Mouse (Mus musculus) activated CD4-positive, CD25-positive, alpha-beta regulatory T cell, adult 4 months (primary cell): ENCODE results near the gene Actl10. TPM values are rescaled to one million over a fixed set of nuclear protein-coding genes. Genes with fewer than 3 reads are reported as not detected.

Source experiments
- ATAC-seq: one replicate; pipeline ENCODE4 v1.8.0; 2017
- polyA plus RNA-seq, 2 experiments: library from polyadenylated mRNA; unstranded; fragments of 100-300 nt; shearing (Covaris generic); gene quantifications; one replicate each; pipeline ENCODE4 v1.2.1; 2017

Gene Actl10
- not detected for polyA plus RNA-seq

DNA sequence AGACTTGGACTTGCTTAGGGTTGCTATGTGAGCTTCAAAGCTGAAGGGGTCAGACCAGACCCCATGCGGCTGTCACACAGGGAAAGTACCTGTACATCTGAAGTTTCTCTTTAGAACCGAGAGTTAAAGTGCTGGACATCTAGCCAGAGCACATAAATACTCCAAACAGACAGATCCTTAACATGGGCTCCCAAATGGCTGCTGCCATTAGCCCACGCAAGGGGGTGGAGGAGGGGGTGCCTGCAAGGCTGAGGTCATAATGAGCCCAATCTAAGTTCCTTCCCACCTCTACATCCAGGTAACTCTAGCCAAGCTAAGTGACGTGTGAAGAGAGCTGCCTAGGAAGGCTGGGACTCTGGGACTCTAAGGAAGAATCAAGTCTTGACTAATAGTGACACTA lies at the start of gene Actl10:
Actl10 (plus strand) TSS at position 301 of the 400 bp plus-strand sequence.
- no peak for ATAC-seq

DNA sequence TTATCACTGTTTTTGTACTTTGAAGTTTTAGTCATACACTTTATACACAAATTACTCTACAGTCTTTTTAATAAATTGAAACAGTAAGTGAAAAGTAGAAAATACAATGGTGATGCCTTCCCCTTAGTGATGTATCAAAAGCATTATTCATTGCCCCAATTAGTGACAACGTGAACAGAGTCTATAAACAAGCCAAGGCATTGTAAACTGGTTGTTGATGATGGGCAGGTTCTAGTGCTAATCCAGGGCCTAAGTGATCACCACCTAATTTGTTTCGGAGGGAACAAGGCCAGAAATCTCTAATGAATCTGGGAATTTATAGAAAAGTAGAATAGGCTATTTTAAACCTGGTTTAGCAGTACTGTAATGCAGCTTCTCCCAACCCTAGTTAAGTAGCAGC lies 44.5 kb upstream of the Actl10 start:
- ATAC-seq: no peak

DNA sequence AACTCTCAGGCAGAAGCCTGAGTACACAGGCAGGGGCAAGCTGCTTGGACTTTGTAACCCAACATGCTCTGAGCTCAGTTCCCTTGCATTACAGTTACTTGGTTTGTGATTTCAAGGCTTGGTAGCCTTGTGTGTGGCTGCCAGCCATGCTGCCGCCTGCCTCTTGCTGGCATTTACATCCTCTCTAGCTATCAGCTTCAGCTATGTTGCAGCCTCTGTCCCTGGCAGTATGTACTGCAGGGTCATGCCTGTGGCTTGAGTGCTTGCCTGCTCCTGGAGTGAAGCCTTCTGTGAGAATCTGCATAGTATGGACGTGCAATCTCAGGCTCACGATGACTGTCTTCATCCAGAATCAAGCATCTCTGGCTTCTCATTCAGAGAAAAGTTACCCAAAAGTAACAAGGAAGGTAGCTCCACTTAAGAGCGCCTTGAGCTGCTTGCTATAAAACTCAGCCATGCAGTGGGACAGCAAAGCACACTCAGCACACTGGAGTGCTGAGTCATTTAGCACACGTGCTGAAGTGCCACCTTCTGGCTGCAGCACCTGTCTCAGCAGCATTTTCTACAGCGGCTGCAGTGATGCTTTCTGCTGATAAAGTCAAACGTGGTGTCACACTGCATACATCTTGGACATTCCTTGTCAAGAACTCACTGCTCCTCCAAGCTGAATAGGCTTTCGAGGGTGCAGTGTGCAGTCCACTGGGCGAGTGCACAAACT lies 43.9 kb upstream of the Actl10 start:
- no peak for ATAC-seq

DNA sequence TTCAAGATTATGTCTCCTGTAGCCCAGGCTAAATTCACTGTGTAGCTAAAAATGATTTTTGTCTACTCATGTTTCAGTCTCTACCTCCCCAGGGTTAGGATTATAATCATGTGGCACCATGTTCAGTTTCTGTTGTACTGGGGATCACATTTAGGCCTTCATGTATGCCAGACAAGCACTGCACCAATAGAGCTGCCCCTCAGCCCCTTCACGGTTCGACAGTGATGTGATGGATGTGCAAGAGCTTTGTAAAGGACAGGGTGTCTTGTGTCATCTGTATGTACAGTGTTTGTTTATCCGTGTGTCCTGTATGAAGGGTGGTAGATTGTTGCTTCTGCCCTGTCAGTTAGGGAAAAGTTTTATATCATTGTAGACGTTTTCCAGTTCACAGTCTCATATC lies 43.1 kb upstream of the Actl10 start:
- ATAC-seq: no peak

DNA sequence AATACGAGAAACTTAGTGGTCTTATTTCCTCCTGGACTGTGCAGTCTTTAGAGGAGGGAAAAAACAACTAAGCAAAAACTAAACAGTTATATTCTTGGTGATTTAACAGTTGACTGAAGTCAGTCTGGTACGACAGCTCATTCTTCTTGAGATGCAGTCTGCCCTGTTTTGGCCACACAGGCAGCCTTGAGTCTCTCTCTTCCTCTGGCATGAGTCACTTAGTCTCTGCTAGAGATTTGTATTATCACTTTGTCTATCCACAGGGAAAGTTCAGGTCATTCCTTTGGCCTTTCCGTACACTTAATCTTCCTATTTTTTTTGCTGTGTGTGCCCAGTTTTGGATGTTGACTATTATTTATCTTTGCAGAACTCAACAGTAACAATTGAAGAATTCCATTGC lies 41.4 kb upstream of the Actl10 start:
- no peak for ATAC-seq

DNA sequence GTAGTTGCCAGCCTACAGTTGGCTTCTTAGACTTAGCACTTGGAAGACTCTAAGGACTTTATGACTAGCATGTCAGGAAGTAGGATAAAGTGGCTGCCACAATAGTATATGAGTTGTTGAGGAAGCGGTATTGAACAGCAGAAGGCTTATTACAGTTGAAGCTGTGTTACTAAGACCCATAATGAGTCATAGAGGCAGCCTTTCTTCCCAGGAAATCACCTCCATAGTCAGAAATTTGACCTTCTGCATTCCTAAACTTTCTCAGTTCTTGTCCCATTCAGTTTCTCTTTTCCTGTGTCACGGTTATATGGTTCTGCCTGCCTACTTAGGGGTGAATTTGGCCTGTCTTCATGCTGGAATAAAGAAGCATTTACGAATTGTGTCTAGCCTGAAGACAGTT lies 34.6 kb upstream of the Actl10 start:
- ATAC-seq: no peak

DNA sequence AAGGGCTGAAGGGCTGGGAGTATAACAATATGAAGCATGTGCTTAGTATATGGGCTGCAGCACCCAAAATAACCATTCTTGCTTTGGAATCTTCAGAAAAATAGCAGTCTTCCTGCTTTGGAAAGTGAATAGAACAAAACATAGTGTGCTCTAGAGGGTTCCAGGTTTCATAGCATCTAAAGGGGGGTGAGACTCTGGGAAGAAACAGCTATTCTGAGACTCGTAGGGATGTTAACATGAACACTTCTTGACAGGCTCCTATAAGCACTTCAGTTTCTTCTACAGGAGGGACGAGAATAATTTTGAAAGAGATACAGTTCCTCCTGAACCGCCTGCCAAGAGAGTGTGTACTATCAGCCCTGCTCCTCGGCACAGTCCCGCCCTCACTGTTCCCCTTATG lies 34.2 kb upstream of the Actl10 start:
- no peak for ATAC-seq

DNA sequence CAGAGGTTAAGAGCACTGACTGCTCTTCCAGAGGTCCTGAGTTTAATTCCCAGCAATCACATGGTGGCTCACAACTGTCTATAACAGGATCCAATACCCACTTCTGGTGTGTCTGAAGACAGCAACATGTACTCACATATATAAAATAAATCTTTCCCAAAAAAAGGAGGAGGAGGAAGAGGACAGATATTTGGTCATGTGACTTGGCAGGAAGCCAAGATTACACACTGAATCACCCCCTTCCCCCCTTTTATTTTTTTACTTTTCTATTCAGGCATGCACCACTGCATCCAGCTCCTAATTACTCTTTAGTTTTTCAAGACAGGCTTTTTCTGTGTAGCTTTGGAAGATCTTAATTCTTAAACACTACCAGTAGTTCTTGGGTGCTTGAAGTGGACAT lies 30.1 kb upstream of the Actl10 start:
- ATAC-seq: no peak

DNA sequence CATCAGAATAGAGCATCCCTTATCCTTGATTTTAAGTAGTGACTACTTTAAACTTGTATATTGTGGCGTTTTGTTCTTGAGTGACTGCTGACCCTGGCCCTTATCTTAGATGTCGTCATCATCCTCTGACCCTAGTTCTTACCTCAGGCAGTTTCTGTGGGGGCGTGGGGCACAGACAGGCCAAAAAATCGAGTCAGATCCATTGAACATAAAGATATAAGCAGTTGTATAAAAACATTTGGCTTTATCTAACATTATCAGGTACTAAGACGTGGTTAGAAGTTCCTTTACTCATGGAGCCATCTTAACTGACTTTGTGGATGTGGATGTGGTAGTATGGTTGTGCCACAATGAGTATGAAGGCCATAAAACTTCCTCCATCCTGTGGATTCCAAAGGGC lies 29.2 kb upstream of the Actl10 start:
- no peak for ATAC-seq

DNA sequence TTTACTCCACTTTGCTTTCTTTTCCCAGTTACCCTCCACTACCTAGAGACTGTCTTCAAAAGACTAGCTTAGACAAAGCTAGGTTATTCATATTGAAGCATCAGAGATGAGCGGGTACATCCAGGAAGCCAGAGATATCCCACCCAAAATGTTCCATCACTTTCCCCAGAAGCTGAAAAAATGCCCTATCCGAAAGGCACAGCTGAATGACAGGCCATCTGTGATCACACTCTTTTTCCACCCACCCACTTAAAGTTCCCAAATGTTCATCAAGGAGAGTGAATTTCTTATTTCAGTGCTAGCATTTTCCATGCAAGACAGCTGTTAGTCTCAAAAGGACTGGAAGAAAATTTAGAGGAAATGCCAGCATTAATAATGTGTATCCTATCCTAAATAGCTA lies 26.3 kb upstream of the Actl10 start:
- ATAC-seq: no peak

DNA sequence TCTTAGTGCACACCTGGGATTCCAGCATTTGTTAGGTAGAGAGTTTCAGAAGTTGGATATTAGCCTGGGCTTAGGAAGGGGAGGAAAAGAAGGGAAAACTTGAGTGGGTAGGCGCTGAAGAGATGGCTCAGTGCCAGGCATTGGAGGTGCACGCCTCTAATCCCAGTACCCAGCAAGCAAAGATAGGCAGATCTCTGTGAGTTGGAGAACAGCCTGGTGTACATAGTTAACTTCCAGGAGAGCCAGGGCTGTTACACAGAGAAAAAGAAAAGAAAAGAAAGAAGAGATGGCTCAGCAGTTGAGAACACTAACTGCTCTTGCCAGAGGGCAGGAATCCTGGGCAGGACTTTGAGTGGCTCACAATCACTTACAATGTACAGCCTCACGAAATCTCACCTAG lies 25.0 kb upstream of the Actl10 start:
- ATAC-seq: no peak

DNA sequence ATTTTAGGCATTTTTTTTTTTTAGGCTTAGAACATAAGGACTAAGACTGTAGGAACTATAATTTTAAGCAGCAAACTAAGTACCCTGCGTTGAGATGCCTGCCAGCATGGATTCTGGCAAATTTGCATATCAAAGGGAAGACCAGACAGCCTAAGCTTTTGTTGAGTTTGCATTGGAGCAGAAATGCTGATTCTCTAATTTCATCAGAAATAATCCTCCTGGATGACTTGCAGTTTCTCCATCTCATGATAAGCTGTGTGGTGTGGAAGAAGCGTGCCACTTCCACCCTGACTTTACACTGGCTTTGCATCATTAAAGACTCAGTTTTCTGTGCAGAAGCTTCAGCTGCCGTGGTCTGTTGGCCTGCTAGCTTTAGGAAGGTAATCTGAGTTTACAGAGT lies 18.7 kb upstream of the Actl10 start:
- ATAC-seq: no peak

DNA sequence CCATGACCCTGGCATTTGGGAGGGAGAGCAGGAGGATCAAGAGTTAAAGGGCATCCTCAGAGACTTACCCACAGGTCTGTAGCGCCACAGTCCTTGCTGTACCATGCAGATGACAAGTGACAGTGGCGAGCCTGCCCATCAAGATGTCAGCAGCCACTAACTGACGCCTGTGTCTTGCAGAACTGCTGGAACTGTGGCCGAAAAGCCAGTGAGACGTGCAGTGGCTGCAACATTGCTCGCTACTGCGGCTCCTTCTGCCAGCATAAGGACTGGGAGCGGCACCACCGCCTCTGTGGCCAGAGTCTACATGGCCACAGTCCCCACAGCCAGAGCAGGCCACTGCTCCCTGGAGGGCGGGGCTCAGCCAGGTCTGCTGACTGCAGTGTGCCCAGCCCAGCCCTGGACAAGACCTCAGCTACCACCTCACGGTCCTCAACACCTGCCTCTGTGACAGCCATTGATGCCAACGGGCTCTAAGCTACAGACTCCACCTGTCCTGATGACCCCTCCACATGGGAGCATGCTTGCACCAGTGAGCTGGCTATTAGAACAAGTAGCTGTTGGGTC lies 16.8 kb upstream of the Actl10 start:
- ATAC-seq: no peak

DNA sequence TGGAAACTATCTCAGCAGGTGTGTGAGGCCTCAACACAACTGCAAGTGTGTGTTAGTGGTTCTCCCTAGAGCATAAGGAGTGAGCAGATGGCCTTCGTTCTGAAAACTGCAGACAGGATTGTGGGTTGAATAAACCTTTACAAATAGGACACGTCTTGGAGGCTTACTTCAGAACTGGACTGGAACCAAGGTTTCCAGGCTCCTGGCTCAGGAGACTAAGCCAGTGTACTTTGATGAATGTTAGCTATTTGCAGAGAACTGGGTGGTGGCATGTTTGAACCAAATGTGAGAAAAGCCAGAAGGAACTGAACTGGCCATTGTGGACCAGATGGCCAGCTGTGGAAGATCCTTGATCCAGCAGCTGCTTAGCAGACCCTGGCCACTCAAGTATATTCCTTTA lies 13.3 kb upstream of the Actl10 start:
- ATAC-seq: no peak

DNA sequence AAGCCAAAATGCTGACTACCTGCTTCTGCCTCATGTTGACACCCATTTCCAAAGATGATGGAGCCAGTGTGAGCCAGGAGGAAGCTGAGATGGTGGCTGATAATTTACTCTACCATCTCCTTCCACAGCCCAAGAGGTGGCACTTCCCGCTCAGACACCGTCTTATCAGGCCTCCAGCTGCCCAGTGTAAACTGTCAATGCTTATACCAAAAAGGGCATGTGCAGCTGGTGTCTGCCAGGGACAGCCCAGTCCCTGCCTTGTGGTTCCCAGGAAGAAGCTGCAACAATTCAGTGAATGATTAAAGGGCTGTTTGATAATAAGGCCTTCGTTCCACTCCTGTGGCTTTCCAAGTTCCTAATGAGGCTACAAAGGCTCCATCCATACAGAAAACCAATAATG lies 12.9 kb upstream of the Actl10 start:
- ATAC-seq: no peak

DNA sequence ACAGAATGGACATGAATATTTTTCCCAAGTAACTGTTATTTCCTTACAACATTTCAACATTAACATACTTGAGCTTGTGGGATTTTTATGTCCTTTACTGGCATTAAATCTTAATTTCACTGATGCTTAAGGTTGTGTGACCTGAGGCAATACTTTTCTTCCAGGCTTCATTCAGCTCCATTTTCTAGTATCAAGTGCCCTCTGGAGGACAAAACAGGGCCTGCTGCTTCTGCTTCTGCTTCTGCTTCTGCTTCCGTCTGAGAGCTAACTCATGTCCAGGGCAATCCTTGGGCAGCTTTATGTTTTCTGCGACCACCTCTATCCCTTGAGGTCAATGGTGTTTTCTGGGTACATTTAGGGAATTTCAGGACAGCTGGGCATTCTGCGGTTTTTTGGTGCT lies 11.9 kb upstream of the Actl10 start:
- no peak for ATAC-seq

DNA sequence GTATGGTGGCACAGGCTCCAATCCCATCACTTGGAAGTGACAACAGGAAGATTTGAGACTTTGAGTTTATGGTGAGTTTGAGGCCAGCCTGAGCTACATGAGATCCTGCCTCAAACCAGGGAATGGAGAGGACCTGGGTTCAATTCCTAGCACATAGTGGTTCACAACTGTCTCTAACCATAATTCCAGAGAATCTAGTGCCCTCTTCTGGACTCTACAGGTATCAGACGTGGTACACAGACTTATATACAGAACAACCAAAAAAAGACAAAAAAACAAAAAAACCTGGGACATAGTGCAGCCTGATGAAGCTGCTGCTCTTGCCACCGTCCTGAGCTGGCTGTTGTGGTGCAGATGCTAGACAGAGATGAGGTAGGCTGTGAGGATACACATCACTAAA lies 9.9 kb upstream of the Actl10 start:
- ATAC-seq: no peak

DNA sequence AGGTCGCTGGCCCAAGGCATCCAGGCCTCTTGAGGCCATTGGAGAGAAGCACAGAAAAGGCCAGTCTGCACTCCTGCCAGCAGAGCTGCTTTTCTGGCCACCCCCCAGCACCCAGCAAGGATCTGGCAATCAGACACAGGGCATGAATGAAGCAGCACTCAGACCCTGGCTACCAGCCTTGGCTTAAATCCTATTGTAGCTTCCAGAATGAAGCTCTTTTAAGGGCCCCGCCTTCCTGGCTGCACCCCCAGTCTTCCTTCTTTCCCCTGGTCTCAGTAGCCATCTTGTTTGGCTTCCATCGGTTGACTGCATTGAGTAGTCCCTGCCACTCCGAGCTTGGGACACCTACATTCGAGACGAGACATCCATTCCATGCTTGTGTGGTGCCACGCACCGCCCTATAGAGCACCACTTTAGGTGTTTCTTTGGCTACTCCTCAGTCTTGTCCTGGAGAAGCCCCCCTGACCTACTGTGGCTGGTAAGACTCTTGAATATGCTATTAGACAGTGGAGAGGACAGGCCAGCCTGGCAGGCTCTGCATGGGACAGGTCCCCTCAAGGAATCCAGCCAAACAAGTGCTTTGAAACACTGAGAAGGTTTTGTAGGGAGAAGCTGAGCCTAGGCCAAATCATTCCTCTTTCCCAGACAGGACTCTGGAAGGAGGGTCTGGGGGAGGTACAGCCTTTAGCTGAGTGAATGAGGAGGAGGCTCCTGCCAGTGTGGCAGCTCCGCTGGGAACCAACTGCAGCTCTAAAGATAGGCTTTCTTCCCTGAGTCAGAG lies 7.8 kb upstream of the Actl10 start:
- ATAC-seq: no peak

DNA sequence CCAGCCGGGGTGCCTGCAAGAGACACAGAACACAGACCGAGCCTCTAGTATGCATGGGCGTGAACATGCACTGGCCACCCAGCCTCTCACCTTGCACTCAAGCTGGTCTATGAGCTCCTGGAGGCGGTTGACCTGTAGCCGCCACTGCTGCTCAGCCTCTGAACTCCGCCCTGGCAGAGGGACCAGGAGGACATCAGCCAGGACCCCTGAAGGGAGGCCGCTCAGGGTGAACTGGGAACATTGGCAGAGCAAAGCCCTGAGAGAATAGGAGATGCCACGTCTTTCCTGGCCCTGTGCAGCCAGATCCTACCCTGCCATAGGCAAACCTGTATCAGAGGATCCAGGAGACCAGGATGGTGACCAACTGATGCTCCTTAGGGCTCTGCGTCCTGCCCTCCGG lies 4.9 kb upstream of the Actl10 start, which contains the start of gene 1700003F12Rik:
1700003F12Rik (plus strand) TSS at position 375 of the 400 bp plus-strand sequence.
- ATAC-seq: no peak

DNA sequence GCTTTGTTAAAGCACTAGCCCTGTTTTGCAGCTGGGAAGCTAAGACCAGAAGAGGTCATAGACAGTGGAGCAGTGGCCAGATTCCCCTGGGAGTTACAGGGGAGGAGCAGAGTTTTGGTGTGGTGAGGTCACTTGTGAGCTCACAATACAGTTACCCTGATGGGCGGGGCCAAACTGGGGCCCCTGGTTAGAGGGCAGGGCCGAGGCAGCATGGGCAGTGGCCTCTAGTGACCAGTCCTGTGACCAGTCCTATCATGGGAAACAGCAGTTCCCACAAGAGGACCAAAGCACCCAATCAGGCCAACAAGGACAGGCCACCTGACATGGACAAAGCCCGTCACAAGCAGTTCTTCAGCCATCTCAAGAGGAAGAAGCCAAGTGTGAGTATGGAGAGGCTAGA lies 2.9 kb upstream of the Actl10 start:
- no peak for ATAC-seq

DNA sequence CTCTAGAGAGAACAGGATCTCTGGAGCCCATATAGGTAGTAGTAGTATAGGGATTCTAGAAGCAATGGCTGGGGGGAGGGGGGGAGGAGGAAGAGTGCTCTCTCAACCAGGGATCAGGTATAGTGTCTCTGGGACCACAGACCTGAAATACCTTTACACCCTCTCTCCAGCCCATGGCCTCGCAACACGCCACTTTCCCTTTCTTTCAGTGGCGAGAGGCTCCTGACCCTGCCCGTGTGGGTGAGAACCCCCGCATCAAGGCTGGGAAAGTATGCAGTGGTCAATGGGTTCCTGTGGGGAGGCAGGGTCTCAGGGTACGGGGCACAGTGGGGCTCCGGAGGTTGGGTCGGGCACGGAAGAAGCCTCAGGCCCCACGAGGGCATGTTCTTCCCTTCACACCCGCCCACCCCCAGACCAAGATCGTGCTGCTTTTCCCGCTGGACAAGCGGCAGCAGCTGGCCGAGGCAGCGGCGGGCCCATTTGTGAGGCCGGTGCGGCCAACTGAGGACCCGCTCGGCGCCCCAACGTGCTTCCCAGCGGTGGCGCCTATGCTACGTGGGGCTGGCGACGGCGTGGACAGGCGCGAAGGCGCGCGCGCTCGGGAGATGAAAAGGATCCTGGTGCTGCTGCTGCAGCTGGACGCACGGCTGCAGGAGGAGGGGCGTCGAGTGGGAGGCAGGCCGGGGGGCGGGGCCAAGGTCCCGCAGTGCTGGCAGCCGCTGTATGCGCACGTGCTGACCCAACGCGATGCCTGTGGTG lies 2.3 kb upstream of the Actl10 start:
- ATAC-seq: no peak

DNA sequence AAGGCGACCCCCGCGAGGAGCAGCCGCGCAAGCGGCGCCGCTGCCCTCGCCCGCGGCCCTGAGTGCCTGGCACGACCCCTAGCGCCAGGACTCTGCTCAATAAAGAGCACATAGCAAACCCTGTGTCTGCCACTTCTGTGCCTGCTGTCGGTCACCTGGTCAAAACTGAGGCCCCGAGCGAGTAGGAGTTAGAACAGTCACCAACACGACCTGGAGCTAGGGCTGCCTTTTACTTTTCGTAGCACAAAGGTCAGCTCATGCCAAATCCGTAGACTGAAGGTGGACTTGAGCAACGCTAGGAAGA lies 1.7 kb upstream of the Actl10 start:
- no peak for ATAC-seq

DNA sequence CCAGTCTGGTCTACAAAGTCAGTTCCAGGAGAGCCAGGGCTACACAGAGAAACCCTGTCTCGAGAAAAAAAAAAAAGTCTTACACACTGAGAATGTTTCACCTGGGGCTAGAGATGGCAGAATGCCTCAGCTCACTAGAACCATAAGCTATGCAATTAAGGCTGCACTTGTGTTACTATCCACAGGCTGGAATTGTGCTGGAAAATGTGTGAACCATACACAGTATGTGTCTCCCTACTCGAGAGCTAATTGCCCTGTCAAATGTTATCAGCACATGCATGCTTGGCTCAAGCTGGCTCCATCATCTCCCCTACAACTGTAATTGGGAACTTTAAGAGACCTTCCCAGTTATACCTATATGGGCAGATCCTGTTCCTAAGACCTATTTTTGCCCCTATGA lies 639 bp upstream of the Actl10 start:
- ATAC-seq: no peak

DNA sequence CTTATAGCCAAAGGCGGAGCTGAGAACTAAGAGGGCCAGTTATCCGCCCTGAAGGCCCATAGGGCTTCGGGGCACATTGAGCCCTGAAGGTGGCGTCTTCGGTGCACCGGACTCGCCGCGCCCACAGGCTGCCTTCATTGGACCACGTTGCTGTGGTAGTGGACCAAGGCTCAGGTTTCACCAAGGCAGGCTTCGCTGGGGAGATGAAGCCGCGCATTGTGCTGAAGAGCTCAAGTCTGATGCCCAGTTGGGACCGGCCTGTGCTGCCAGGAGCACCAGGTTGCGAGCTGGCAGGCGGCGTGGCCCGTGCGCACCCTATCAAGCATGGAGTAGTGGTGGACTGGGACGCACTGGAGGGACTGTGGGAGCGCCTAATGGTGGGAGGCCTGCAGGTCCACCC lies 351 bp downstream of the Actl10 start:
- ATAC-seq: no peak
